Mouse (Mus musculus): ENCODE results near the gene Fbln1.

The Fbln1 gene

GRCm38 (mm10) chr15:85205792-85206702 lies at the start of gene Fbln1:
TSS of gene Fbln1 (plus strand) at chr15:85205949.
- DNase-seq (ENCODE audit: low read depth): no peak

- no peak for DNase-seq (ENCODE audit: low read depth)
Observed at GRCm38 (mm10) chr15:85156198-85156597, 49.6 kb upstream of the Fbln1 start.

GRCm38 (mm10) chr15:85161416-85161815 lies 44.3 kb upstream of the Fbln1 start:
- no peak for DNase-seq (ENCODE audit: low read depth)

GRCm38 (mm10) chr15:85162693-85163663 lies 42.8 kb upstream of the Fbln1 start:
- DNase-seq (ENCODE audit: low read depth): no peak

- DNase-seq (ENCODE audit: low read depth): no peak
Observed at GRCm38 (mm10) chr15:85166433-85166933, 39.3 kb upstream of the Fbln1 start.

GRCm38 (mm10) chr15:85167086-85167679 lies 38.6 kb upstream of the Fbln1 start:
- no peak for DNase-seq (ENCODE audit: low read depth)

- no peak for DNase-seq (ENCODE audit: low read depth)
Observed at GRCm38 (mm10) chr15:85172054-85172453, 33.7 kb upstream of the Fbln1 start.

GRCm38 (mm10) chr15:85173425-85173824 lies 32.3 kb upstream of the Fbln1 start:
- no peak for DNase-seq (ENCODE audit: low read depth)

- DNase-seq (ENCODE audit: low read depth): no peak
Observed at GRCm38 (mm10) chr15:85174060-85174459, 31.7 kb upstream of the Fbln1 start.

GRCm38 (mm10) chr15:85177576-85177975 lies 28.2 kb upstream of the Fbln1 start:
- DNase-seq (ENCODE audit: low read depth): peak; percentile 87

GRCm38 (mm10) chr15:85178172-85178571 lies 27.6 kb upstream of the Fbln1 start:
- no peak for DNase-seq (ENCODE audit: low read depth)

- DNase-seq (ENCODE audit: low read depth): no peak
Observed at GRCm38 (mm10) chr15:85179528-85180180, 26.1 kb upstream of the Fbln1 start.

GRCm38 (mm10) chr15:85180368-85180767 lies 25.4 kb upstream of the Fbln1 start:
- no peak for DNase-seq (ENCODE audit: low read depth)

GRCm38 (mm10) chr15:85182063-85182462 lies 23.7 kb upstream of the Fbln1 start:
- DNase-seq (ENCODE audit: low read depth): no peak

- DNase-seq (ENCODE audit: low read depth): no peak
Observed at GRCm38 (mm10) chr15:85186916-85187315, 18.8 kb upstream of the Fbln1 start.

GRCm38 (mm10) chr15:85188167-85188778 lies 17.5 kb upstream of the Fbln1 start:
- no peak for DNase-seq (ENCODE audit: low read depth)

- peak; percentile 2 for DNase-seq (ENCODE audit: low read depth)
Observed at GRCm38 (mm10) chr15:85200446-85201289, 5.1 kb upstream of the Fbln1 start.

- DNase-seq (ENCODE audit: low read depth): no peak
Observed at GRCm38 (mm10) chr15:85202199-85202598, 3.5 kb upstream of the Fbln1 start.

GRCm38 (mm10) chr15:85202787-85203186 lies 3.0 kb upstream of the Fbln1 start:
- no peak for DNase-seq (ENCODE audit: low read depth)

GRCm38 (mm10) chr15:85204383-85204782 lies 1.4 kb upstream of the Fbln1 start:
- no peak for DNase-seq (ENCODE audit: low read depth)
